Mouse (Mus musculus) midbrain, embryonic 13.5 days (tissue): Measurements from ENCODE around the gene Sh3rf1. TPM values are rescaled to one million over a fixed set of nuclear protein-coding genes. Genes with fewer than 3 reads are reported as not detected.

Source experiments
- ATAC-seq: fragments of 200-750 bp; cut with Nextera tagmentation; 2 replicates; pipeline ENCODE4 v1.8.0; 2017; ENCODE audit warnings: mild to moderate bottlenecking, moderate TSS enrichment, moderate library complexity
- H3K27ac ChIP-seq: fragments of 300-500 bp; sonication (generic); 2 replicates; pipeline ENCODE4 v1.5.1; 2015; ENCODE audit warnings: inconsistent platforms, mild to moderate bottlenecking, moderate library complexity
- H3K27me3 ChIP-seq: fragments of 300-500 bp; sonication (generic); 2 replicates; pipeline ENCODE4 v1.6.1; 2015; ENCODE audit warnings: mild to moderate bottlenecking, inconsistent platforms
- H3K36me3 ChIP-seq: fragments of 300-500 bp; sonication (generic); 2 replicates; pipeline ENCODE4 v1.6.1; 2015; ENCODE audit warnings: mild to moderate bottlenecking, inconsistent platforms
- H3K4me1 ChIP-seq: fragments of 300-500 bp; sonication (generic); replicated peaks from 2 replicates; pipeline ENCODE4 v1.6.1; 2015; ENCODE audit warnings: inconsistent platforms
- H3K4me2 ChIP-seq: fragments of 300-500 bp; sonication (generic); replicated peaks from 2 replicates; pipeline ENCODE4 v1.6.1; 2015; ENCODE audit warnings: moderate library complexity, mild to moderate bottlenecking, inconsistent platforms
- H3K4me3 ChIP-seq: fragments of 300-500 bp; sonication (generic); replicated peaks from 2 replicates; pipeline ENCODE4 v1.5.1; 2015; ENCODE audit warnings: mild to moderate bottlenecking, inconsistent platforms
- H3K9ac ChIP-seq: fragments of 300-500 bp; sonication (generic); replicated peaks from 2 replicates; pipeline ENCODE4 v1.6.1; 2015; ENCODE audit warnings: mild to moderate bottlenecking, inconsistent platforms
- H3K9me3 ChIP-seq: fragments of 300-500 bp; sonication (generic); 2 replicates; pipeline ENCODE4 v1.6.1; 2016; ENCODE audit warnings: mild to moderate bottlenecking, inconsistent platforms
- WGBS: fragments of 180-500 bp; shearing (Covaris S2); methylation state at CpG from one replicate; pipeline ENCODE4 v1.1.7; 2015; 5-methylcytosine and 5-hydroxymethylcytosine counted together
- polyA plus RNA-seq: library from polyadenylated mRNA; unstranded; fragments of >200 nt; fragmentation: Nextera tagmentation; extraction: Ambion mirVana; gene quantifications from 2 replicates; pipeline ENCODE4 v1.2.1, GENCODE M21; 2015

Gene Sh3rf1
- 29.3 and 29.8 TPM in 2 replicates for polyA plus RNA-seq

DNA sequence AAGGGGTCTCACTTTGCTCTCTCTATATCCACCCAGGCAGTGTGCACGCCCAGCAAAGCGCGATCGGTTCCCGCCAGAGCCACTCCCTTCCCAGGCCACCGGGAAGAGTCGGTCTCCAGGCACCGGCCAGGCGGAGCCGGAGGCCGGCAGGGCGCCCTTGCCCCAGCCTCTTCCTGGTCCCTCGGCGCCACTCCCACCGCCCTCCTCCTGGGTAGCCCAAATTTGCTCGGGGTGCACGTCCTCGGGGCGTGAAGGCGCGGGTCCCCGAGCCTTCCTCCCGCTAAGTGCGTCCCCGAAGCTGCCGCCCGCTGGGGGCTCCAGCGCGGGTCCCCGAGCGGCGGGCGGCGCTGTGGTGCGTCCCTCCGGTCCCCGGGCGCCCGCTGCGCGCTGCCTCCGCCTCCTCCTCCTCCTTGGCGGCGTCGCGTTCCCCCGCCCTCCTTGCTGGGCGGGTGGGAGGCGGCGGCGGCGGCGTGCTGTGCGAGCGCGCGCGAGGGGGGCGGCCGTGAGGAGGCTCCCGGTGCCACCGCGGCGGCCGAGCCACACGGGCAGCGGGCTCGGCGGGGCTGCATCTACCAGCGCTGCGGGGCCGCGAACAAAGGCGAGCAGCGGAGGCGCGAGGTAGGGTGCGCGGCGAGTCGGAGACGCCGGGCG lies at the start of gene Sh3rf1:
Gene Sh3rf1, plus strand, starts transcription at position 144 of the 651 bp plus-strand sequence.
- peak within 1 kb of the TSS; percentile 93 for H3K9ac ChIP-seq
- peak within 1 kb of the TSS; percentile 89 for H3K27ac ChIP-seq
- no peaks in the 10 kb centered on the region for H3K36me3 ChIP-seq
- WGBS, result under 1% methylated on average over 73 of the region's 84 CpGs
- peak within 1 kb of the TSS; percentile 84 for H3K4me2 ChIP-seq
- no peaks in the 10 kb centered on the region for H3K27me3 ChIP-seq
- peak within 1 kb of the TSS; percentile 92 for H3K4me3 ChIP-seq
- peaks cover 44% of the 10 kb centered on the region for H3K4me1 ChIP-seq
- peak; percentile 87 for ATAC-seq
- no peaks in the 10 kb centered on the region for H3K9me3 ChIP-seq

DNA sequence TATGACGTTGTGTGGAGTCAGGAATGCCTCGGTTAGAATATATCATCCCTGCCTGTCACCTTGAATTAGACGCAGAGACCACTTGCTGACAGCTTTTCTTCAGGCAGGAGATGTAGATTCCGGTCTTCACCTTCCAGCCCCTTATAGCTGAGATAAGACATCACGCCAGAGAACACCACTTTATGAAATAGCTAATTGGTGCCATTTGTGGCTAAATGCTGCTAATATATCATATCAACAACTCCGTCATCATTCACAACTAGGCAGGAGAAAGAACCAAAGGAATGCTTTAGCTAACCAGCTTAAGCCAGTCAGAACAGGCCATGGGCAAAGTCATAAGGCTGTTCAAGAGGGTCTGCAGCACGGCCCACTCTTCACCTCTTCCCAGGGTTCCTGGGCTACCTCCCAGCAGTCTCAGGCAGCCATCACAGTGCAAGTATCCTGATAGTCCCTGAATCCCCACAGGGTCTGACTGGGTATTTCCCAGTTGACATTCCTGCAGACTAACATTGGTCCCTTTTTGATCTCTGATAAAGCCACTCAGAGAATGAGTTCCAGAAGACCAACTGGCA lies 49.7 kb upstream of the Sh3rf1 start:
- Histone ChIP-seq H3K9me3 (no peaks in the 10 kb centered on the region), H3K27me3 (0 out of 2 replicates have a peak, but pooled peaks cover 7% of the 10 kb centered on the region), H3K4me1 (peaks cover 16% of the 10 kb centered on the region; the same call in 1 of the 2 replicates), H3K4me3 (no peak overlapping the region), H3K4me2 (no peak overlapping the region), H3K36me3 (no peaks in the 10 kb centered on the region), H3K27ac (no peak overlapping the region), H3K9ac (no peak overlapping the region)
- ATAC-seq, result no peak
- WGBS, result 65% methylated on average over 7 of the region's 7 CpGs

DNA sequence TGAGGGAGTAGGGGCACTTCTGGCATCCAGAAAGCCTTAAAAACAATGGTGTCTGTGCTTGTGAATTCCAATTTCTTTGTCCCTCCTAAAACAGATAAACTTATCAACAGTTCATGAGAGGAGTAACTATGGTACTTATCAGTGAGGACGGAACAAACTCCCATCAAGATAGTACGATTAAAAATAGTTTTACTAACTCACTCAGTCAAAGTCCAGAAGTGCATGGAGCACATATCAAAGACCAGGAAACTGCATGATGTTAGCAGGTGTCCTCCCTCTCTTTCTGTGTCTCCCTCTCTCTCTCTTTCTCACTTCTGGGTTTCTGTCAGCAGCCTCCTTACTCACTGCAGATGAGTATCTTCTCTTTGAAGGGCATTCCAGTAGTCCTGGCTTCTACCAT lies 47.8 kb upstream of the Sh3rf1 start:
- no peak for ATAC-seq
- Histone ChIP-seq H3K27ac (no peak overlapping the region), H3K4me2 (no peak overlapping the region), H3K4me1 (peaks cover 20% of the 10 kb centered on the region; the same call in 1 of the 2 replicates), H3K9ac (no peak overlapping the region), H3K4me3 (no peak overlapping the region), H3K9me3 (no peaks in the 10 kb centered on the region), H3K36me3 (no peaks in the 10 kb centered on the region), H3K27me3 (peaks cover 7% of the 10 kb centered on the region; the same call in 1 of the 2 replicates)
- WGBS, result 92% methylated on average over 2 of the region's 2 CpGs

DNA sequence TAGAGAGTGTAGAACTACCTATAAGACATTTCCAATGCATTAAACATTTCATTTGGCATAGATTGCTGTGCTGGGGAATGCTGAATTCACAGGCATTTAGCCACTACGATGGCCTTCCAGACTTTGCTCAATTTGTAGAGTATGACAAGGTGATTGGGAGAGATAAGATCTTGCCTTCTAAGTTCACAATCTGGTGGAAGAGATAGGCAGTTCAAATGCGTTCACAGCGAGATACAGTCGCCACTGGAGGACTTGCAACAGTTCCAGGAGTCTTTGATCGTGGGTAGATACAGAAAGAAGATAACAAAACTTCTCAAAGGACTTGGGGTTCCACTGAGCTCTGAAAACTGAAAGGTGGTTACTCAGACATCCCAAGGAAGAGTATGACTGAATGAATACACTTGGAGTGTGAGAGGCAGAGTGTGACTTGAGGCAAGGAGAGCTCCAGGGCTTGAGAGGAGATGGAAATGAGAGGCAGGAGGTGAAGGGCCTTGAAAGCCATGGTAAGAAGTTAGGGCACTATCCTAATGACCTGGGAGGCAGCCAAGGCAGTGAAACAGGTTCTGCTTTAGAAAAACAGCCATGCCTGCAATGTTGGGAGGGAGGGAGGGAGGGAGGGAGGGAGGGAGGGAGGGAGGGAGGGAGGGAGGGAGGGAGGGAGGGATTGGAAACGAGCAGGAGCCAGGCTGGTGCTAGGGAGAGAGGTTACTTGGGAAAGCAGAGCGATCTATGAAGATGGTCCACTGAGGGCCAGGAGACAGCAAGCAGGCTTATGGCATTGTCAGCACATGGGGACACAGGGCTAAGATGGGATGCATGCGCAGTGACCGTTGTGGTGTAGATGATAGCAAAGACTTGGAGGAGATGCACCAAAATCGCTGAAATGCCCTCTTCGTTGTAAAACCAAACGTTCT lies 45.7 kb upstream of the Sh3rf1 start:
- H3K4me1 ChIP-seq, result peaks cover 20% of the 10 kb centered on the region; the same call in 1 of the 2 replicates
- 74% methylated on average over 12 of the region's 12 CpGs for WGBS
- no peak overlapping the region for H3K4me2 ChIP-seq
- H3K27me3 ChIP-seq, result peaks cover 7% of the 10 kb centered on the region; the same call in 1 of the 2 replicates
- H3K9ac ChIP-seq, result no peak overlapping the region
- no peaks in the 10 kb centered on the region for H3K9me3 ChIP-seq
- ATAC-seq, result 0 out of 2 replicates have a peak, but pooled peaks have one; percentile 62
- H3K27ac ChIP-seq, result no peak overlapping the region
- no peaks in the 10 kb centered on the region for H3K36me3 ChIP-seq
- H3K4me3 ChIP-seq, result no peak overlapping the region

DNA sequence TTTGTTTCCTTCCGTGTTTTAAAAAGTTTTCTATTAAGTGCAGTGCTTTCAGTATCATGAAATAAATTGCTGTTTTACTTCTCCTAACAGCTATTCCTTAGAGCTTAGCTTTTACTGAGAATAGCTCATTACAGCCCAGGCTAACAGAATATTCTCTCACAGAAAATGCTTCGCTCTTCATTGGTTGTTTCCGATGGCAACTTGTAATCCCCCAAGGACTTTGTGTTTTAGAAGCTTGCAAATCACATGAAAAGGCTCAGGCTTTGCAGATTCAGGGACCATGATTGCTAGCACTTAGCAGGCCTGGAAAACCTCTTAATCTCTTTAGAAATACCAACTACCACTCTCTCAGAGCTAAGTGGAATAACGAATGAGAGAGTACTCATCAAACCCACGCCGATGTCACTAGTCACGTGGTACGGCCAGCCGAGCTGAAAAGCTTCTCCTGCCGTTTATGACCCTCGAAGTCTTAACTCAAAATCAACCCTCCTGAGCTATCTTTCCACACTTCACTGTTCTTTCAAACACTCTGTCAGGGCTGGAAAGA lies 45.0 kb upstream of the Sh3rf1 start:
- ATAC-seq, result peak; percentile 56
- Histone ChIP-seq H3K27me3 (peaks cover 7% of the 10 kb centered on the region; the same call in 1 of the 2 replicates), H3K9ac (no peak overlapping the region), H3K4me3 (no peak overlapping the region), H3K4me1 (peaks cover 16% of the 10 kb centered on the region; the same call in 1 of the 2 replicates), H3K9me3 (no peaks in the 10 kb centered on the region), H3K4me2 (peak overlapping the region; percentile 20), H3K36me3 (no peaks in the 10 kb centered on the region), H3K27ac (no peak overlapping the region)
- WGBS, result 30% methylated on average over 11 of the region's 11 CpGs

DNA sequence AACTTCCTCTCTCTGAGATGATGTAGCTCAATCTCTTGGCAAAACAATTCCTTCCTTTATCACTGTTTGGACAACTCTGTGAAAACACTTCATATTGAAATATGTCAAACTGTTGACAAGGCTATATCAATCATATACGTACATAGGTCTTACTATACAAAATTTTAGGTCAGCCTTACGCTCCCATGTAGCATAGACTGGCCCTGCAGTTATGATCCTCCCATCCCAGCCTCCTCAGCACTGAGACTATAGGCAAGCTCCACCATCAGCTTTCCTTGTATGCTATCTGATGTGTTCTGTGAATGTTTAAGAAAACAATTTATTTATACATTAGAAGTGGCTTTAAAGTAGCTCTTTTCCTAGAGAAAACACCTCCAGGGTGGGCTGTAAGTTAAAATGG lies 42.1 kb upstream of the Sh3rf1 start:
- 85% methylated on average over 2 of the region's 2 CpGs for WGBS
- Histone ChIP-seq H3K9ac (no peak overlapping the region), H3K9me3 (no peaks in the 10 kb centered on the region), H3K4me3 (no peak overlapping the region), H3K4me1 (peaks cover 11% of the 10 kb centered on the region; the same call in 1 of the 2 replicates), H3K4me2 (no peak overlapping the region), H3K36me3 (no peaks in the 10 kb centered on the region), H3K27me3 (peaks cover 2% of the 10 kb centered on the region; the same call in 1 of the 2 replicates), H3K27ac (no peak overlapping the region)
- no peak for ATAC-seq

DNA sequence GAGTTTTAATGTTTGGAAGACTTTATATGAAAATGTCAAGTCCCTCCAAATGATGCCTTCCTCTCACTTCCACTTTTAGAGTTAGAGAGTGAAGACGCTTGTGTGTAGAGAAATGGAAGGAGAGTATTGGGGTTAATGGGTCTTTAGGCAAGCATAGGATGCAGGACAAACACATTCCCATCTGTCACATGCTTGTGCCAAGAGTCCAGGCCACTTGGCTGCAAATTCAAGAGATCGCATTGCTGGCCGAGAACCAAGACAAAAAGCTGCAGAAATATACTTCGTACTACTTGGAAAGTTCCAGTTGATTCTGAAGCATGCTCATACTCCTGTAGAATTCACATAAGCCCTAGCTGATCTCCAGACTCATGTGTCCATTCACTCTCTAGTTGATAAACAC lies 41.7 kb upstream of the Sh3rf1 start:
- WGBS, result 97% methylated on average over 4 of the region's 4 CpGs
- no peaks in the 10 kb centered on the region for H3K9me3 ChIP-seq
- no peak for ATAC-seq

DNA sequence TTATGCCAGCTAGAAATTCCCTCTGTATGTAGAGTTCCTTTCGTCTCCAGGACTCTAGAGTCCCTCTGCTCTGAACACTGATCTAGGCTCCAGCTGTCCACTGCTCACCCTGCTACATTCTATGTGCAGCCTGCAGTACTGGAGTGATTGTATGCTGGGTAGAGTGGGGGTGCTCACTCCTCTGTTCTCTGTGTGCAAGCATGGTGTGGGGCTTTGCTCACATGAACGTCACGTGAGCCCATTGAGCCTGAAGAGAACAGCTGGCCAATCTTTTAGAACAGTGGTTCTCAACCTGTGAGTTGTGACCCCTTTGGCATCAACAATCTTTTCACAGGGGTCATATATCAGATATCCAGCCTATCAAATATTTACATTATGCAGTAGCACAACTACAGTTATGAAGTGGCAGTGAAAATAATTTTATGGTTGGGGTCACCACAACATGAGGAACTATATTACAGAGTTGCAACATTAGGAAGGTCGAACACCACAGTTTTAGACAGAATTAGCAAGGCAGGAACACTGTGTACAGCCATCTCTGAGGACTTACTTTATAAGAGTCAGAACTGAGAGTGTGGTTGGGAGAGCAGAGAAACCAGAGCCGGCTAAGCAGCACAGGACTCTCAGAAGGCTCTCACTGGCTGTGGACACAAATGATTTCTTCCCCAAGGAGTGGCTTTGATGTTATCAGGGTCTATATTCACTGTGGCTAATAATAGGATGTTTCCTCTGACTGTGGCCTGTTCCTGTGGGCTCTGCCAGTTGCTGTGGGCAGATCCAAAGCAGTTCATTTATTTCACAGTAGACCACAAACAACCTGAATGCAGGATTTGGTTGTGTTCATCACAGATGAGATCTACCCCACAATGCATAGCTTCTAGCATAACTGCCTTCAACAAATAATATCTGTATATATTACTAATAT lies 38.1 kb upstream of the Sh3rf1 start:
- Histone ChIP-seq H3K4me1 (no peaks in the 10 kb centered on the region), H3K9ac (no peak overlapping the region), H3K27ac (no peak overlapping the region), H3K9me3 (no peaks in the 10 kb centered on the region), H3K4me2 (no peak overlapping the region), H3K36me3 (no peaks in the 10 kb centered on the region), H3K4me3 (no peak overlapping the region), H3K27me3 (no peaks in the 10 kb centered on the region)
- WGBS, result 81% methylated on average over 5 of the region's 5 CpGs
- no peak for ATAC-seq

More for the DNA sequence above, 41.7 kb upstream of the Sh3rf1 start:
- Histone ChIP-seq H3K4me3 (no peak overlapping the region), H3K36me3 (no peaks in the 10 kb centered on the region), H3K4me1 (peaks cover 11% of the 10 kb centered on the region; the same call in 1 of the 2 replicates), H3K4me2 (no peak overlapping the region), H3K9ac (no peak overlapping the region), H3K27ac (no peak overlapping the region), H3K27me3 (no peaks in the 10 kb centered on the region; the same call in 1 of the 2 replicates)

DNA sequence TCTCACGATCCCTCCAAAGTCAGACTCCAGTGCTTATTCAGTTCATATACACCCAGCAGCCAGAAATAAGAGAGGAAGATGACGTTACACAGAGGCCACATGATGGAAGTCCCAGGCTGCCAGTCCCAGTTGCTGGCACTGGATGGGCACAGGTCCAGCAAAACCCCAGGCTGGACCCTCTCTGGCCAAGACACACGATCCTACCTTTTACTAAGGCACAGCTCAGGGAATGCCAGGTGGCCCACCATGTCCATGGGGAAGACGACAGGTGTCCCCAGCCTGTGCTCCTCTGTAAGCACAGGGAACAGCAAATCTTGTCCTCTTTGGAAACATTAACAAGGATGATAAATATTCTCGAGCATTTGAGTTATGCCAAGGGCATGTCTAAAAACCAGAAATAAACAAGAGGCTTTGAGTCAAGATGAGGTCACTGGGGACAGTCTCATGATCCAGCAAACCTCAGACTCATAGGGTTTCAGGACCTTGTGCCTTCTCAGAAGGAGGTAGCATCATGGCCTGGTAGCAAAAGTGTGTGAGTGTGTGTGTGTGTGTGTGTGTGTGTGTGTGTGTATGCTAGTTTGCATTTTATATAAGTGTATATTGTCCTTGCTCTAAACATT lies 29.3 kb upstream of the Sh3rf1 start:
- 89% methylated on average over 5 of the region's 5 CpGs for WGBS

DNA sequence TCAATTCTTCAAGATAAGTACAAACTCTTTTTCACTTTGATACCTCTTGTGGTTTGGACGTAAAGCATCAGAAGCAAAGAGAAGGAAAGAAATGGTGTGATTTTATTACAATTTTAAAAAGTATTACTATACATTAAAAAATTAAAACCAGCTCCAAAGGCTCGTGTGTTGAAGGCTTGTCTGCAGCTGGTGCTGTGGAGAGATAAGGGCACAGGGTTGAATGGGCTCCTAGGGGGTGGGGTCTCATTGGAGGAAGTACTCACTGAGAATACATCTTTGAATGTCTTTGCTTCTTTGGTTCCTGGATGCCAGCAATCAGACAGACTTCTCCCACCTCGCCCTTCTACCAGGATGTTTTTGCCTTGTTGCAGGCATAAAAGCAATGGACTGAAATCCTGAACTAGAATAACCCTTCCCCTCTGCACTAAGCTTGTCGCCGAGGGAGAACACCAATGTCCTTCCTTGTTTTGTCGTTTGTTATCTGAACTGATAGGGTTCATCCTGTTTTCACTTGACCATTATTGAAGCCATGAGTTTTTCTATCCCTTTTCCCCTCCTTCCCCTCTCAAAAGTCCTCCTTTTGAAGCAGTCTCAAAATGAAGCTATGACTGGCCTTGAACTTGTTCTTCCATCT lies 23.3 kb upstream of the Sh3rf1 start:
- Histone ChIP-seq H3K27me3 (no peaks in the 10 kb centered on the region), H3K4me2 (no peak overlapping the region), H3K9ac (no peak overlapping the region), H3K4me1 (no peaks in the 10 kb centered on the region), H3K27ac (no peak overlapping the region), H3K4me3 (no peak overlapping the region), H3K36me3 (no peaks in the 10 kb centered on the region), H3K9me3 (0 out of 2 replicates have a peak, but pooled peaks cover 3% of the 10 kb centered on the region)
- no peak for ATAC-seq
- 83% methylated on average over 6 of the region's 6 CpGs for WGBS

More for the DNA sequence above, 29.3 kb upstream of the Sh3rf1 start:
- Histone ChIP-seq H3K4me1 (no peaks in the 10 kb centered on the region), H3K4me2 (no peak overlapping the region), H3K9me3 (0 out of 2 replicates have a peak, but pooled peaks cover 3% of the 10 kb centered on the region), H3K27ac (no peak overlapping the region), H3K36me3 (no peaks in the 10 kb centered on the region), H3K27me3 (no peaks in the 10 kb centered on the region), H3K9ac (no peak overlapping the region), H3K4me3 (no peak overlapping the region)
- no peak for ATAC-seq
